Mouse (Mus musculus) cerebellum, postnatal 36 days (tissue): ENCODE measurements at regions not wholly inside any gene's neighbourhood (a gene's known extent, or its start where the extent isn't known, plus 50 kb on each side); places are given as distances from the start of the nearest gene placed in this dataset.

Experiments used
- DNase-seq, 2 experiments: peaks; one replicate each; pipeline ENCODE4 v3.0.0; 2021 to 2022; ENCODE audit warnings: mixed read lengths in 2 of 2

DNA sequence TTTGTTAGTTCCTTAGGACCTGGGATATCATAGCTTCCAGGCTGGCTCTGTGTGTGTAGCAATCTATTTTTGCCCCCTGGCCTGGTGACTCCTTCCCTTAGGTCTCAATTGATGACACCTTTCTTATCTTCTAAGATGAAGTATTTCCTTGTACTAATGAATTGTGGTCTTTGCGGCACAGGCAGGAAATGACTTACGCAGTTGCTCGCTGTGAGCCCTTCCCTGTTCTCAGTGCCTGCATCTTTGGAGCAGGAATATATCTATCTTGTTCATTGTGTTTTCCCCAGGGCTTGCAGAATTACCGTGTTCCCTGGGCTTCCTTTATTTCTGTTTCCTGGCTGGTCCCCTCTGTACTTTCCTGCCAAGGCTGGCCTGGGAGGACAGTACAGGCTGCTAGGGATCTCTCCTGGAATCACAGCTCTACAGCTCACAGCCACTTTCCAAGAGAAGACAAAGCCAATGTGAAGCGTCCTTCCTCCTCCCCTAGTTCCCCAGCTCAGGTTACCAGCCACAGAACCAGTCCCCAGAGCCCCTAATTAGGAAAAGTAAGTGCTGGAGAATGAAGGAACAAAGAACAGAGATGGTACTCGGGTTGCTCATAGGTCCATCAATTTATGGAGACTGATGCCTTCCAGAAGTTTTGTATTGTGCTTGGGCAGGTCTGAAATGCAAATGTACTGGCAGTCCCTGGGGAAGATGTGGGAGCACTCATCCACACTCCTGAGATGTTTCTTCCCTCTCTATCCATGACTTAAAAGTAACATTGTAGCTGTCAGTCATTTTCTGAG, 119.2 kb upstream of the Eef2kmt start:
- no peak for DNase-seq

DNA sequence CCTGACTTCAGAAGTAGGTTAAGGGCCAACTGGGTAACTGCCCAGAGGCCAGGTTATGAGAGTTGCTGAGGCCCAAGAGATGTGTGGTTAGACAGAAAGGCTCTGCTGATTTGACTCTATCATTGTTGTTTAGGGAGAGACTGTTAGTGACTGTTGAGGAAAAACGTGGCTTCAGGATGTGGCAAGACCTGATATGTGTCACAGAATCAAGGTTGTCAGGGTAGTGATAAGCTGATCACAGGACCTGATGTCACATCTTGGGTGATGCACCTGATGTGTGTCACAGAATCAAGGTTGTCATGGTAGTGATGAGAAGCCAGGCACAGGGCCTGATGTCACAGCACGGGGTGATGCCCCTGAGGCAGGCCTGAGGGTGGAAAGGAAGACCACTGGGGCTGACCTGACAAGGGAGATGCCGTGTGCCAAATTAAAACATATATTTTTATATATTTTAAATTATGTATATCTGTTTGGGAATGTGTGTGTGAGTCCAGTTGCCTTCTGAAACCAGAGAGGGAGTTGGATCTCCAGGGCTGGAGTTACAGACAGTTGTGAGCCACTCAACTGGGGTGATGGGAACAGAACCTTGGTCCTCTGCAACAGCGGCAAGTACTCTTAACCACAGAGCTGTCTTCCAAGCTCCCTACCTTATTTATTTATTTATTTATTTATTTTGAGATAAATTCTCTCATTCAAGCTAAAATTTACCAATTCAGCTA, 115.6 kb upstream of the Eef2kmt start:
- no peak for DNase-seq

DNA sequence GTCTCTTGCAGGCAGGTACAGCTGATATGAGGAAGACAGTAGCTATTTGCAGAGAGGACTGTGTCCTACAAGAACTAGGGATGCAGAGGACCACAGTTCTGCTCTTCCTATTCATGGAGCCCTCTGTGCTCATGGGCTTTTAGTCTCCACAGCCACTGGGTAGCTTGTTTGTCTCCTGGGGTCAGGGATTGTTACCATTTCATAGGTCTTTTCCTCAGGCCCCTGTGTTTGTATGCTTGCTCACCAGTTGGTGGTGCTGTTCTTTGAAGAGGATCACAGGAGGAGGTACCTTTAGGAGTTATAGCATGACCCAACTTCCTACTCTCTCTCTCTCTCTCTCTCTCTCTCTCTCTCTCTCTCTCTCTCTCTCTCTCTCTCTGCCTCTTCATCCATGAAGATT, 114.7 kb upstream of the Eef2kmt start:
- DNase-seq = no peak

DNA sequence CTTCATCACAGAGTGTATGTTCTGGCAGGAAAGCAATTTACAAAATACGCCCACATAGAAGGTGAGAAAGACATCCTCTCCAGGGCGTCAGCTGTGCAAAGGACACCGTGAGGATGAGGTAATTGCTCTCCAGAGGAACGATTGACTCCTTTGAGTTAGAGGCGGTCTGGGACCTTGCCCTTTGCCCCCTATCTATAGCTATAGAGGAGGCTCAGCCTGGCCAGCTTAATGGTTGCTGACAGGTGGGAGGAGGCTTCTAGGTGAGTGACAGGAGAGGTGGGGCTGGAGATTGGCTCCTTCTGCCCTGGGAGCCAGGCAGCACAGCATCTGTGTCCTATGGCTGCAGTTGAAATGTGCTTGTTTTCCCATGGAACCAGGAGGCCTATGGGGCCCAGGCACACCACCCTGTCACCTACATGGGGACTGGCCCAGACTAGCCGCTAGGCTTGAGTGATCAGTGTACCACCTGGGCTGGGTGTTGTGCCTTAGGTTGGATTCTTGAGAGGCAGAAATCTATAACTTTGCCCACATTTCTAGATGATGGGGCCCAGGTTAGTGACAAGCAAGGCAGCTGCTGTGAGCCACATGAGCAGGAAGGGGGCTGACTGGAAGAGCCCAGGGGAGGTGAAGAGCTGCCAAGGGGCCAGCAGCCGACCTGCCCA, 113.2 kb upstream of the Eef2kmt start:
- no peak for DNase-seq

DNA sequence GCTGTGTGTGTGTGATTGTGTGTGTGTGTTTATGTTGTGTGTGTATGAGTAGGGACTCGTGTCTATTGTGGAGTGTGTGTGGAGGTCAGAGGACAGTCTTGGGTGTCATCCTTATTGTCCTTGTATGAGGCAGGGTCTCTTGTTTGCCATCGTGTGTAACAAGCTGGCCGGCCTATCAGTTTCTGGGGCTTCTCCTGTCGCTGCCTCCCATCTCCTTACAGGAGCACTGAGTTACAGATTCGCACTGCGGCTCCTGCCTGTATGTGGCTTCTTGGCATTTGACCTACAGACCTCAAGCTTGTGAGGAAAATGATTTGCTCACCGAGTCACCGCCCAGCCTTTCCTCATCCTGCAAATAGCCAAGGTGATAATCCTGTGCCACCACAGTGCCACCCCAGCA, 112.6 kb upstream of the Eef2kmt start:
- no peak for DNase-seq

DNA sequence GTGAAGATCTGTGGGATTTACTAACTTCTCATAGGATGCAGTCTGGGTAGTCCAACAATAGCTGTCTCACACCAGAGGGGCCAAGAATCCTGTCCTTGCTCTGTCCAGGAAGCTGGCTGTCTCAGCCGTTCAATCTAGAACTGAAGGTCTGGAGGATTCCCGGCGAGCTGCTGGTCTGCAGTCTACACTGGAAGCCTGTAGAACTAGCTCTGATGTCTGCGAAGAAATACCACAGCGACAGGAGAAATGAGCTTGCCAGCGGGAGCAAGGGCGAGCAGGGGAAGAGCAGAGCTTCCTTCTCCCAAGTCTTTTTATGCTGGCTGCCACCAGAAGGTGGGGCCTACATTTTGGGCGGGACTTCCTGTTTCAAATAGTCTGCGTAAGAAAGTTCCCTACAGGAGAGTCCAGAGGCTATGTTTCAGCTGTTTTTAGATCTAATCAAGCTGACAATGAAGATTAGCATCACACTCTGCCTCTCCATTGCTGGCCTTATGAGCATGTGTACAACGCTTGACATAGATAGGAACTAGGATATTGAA, 111.9 kb upstream of the Eef2kmt start:
- DNase-seq = no peak

DNA sequence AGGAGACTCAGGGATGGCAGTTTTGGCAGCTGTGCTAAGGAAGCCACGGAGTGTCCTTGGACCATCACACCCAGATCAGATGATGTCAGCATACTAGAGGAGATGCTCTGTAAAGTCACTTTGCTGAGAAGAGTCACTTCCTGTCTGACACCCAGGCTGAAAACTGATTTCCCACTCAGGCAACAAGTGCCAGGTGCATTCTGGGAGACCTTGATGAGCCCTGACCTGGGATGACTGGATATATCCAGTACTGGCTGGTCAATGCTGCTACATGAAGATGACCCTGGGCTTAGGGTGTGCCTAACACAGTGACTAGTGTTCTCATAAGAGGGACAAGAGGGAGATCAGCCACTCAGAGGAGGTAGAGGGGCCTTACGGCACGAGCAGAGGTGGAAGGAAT, 110.2 kb upstream of the Eef2kmt start:
- DNase-seq = no peak

DNA sequence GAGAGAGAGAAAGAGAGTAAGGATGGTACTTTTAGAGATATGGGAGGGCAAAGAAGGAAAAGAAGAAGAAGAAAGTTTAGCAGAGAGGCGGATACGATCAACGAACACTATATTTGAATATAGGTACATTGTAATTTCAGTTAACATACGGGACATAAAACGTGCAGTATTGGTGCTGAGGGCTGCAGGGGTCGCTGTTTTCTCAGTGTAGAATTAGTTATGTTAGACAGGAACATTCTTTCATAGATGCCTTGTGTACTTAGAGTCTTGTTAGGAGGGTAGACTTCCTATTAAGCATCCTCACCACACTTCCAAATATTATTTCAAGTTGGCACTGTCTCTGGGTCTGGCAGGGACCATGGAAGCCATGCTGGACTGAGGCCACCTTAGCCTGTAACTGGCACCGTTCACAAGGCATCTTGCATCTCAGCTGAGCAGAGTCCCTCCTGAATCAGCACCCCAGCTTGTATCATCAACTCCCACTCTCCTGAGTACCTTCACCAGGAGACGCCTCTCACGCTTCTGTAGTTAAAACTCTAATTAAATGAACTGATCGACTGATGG, 107.3 kb upstream of the Eef2kmt start:
- DNase-seq = peak; percentile 5 to 12

DNA sequence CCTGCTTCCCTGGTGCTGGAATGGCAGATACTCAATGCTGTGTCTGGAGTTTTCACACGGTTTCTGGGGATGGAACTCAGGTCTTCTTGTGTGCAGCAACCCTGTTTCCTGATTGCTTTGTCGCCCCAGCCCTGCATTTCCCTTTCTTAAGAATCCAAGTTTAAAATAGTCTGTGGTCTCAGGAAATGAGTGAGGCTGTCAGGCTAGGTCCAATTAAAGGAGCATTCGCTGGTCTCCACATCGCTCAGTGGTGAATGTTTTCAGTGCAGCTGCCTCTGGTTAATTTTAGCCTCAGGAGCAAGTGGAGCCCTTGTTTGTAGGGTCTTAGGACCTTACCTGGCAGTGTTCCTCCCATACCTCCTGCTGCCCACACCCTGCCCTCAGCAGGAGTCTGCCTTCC, 103.4 kb upstream of the Eef2kmt start:
- no peak for DNase-seq

DNA sequence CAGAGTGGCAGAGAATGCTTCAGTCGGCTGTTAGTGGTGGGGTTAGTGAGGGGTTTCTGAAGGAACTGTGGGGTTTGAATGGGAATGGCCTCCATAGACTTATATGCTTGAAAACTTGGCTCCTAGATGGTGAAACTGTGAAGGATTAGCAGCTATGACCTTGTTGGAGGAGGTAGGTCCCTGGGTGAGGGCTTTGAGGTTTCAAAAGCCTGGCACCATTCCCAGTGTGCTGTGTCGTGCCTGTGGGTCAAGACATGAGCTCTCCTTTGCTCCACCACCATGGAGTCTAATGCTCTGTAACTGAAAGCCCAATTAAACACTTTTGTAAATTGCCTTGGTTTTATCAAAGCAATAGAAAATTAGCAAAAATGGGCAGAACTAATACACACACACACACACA, 98.1 kb upstream of the Eef2kmt start:
- DNase-seq = no peak

DNA sequence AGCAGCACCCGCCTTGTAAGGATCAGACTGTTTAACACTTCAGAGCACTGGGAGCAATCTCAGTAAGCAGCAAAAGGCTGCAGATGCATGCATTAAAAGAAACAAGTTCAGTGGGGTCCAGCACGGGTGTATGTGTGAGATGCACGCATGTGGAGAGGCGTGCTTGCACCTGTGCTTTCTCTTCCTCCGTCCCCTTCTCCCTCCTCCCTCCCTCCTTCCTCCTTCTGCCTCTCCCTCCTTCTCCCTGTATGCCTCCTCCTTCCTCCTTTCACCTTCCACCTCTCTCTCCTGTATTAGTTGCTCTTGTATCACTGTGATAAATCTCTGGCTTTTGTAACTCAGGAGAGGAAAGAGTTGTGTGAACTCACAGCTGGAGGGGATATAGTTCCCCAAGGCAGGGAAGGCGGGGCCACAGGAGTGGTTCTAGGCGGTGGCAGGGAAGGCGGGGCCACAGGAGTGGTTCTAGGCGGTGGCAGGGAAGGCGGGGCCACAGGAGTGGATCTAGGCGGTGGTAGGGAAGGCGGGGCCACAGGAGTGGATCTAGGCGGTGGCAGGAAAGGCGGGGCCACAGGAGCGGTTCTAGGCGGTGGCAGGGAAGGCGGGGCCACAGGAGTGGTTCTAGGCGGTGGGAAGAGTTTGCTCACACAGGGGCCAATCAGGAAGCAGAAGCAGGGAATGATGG, 96.2 kb upstream of the Eef2kmt start:
- DNase-seq = no peak

DNA sequence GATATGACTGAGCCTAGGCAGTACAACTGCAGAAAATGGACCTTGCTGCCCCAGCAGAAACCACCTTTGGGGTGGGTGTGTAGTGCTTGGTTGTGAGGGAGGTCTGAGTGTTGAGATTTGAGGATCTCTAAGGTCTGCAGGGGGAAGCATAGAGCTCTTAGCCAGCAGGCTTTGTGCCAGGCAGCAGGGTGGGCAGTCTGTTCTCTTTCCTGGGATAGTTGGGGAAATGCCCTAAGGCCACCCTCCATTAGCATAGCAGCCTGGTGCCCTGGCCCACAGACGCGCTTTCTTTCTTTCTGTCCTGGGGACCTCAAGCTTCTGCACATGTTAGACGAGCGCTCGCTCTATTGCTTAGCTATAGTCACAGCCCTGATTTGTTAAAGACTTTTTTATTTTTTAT, 91.4 kb upstream of the Eef2kmt start:
- DNase-seq = no peak

DNA sequence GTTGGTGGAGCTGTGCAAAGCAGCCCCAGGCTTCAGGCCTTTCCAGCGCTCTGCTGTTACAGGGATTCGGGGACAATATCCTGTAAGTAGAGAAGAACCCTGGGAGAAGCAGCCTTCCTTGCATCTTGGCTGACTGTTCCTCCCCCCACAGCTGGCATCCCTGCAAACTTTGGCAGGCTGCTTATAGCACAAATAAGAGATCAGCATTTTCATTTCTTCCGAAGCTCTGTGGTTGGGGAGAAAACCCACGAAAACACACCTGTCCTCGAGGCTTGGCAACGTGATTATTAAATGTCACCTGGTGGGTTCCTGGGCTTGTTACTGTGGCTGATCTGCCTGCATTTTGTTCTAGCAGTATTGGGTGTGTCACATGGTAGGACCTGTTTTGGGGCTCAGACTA, 86.5 kb upstream of the Eef2kmt start:
- DNase-seq = no peak

DNA sequence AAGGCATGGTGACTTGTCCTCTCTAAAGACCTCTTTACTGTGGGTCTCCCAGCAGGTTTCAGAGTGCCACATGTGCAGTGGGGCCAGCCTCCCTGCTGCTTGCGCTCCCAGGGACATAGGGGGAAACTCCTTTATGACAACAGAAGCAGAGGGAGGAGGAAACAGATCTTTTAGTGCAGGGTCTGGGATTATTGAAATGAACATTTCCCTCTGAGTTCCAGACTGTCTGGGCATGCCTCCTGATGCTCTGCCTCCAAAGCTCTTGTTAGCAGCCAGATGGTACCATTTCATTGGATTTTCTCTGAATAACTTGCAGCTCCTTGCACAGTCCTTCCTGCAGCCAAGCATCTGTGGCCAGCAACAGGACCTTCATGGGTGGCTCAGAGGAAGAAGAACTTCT, 60.5 kb upstream of the Eef2kmt start:
- no peak for DNase-seq

DNA sequence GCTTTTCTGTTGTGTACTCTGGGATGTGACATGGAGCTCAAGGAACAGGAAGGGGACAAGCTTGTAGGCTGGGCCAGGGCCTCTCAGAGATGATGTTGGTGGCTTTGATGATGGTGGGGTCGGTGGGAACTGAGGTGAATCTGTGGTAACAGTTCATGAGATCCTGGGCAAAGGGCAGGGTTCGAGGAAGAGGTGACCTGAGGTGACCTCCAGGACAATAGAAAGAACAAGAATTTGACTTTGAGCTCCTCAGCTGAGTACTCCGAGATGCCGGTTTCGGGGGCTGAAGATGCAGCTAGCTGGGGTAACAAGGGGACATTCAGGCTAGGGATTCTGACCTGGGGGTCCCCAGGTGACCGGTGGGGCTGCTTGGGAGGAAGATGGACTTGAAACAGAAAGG, 57.5 kb upstream of the Eef2kmt start:
- DNase-seq = no peak

DNA sequence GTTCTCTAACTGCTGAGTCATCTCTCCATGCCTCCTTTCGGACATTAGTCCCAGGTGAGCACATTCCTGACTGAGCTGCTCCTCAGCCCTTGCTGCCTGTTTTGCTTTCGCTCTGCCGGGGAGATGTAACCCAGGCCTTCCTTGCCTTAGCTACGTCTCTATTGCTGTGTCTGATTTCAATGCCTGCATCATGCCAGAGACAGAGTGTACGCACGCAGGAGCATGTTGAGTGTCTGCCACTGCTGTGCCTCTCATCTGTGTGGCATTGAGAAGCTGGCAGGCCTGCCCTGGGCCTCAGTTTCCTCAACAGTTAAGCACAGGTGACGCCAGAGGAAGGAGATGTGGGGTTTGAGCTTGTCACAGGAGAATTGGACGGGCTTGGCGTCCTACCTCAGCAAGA, 55.7 kb upstream of the Eef2kmt start:
- DNase-seq = no peak

DNA sequence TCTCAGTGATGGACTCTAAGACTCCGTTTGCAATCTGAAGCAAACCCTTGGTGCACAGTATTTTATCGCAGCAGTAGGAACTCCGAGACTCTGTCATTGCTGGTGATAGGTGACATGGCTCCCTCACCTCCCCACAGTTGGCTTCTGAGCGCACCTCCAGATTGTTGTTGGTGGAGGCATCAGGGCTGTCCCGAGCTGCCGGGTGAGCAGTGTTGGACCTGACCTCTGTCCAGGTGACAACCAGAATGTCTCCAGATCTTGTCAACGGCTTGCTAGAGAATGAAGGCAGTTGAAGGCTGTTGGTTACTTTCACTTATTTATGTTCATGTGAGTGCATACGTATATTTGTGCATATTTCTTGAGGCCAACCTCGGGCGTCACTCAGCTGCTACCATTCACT, 55.0 kb upstream of the Eef2kmt start:
- no peak for DNase-seq

DNA sequence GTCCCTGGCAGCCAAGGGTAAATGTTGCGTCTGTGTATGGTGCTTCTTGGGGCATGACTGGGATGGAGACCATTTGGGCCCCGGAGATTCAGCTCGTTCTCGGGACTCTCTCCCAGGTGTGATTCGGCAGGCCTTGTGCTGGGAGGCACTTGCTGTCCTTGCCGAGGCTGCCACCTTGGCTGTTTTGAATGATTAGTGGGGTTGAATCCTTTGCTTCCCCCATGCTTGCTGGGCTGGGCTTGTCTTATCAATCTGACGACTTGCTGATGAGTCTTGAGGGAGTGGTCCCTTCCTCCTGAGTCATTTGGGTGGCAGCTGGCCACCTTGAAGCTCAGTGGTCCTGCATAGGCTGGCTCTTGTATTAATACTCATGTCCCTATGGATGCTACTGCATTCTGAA, 52.0 kb upstream of the Eef2kmt start:
- no peak for DNase-seq

DNA sequence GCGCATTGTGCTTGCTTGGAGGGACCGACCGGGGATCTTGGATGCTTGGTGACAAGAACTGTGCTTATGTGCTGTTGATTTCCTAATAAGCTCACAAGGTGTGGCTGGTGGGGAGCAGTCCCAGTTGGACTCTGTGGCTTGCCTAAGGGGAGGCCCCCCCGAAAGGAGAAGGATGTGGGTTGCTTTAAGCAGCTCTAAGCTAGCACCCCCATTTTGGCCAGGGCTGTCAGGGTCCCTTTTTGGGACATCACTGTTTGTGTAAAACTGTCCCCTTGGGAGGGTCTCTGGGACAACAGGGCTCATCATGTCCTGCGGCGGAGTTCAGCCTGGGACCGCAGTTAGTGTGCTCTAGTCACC, 51.4 kb upstream of the Eef2kmt start:
- no peak for DNase-seq

DNA sequence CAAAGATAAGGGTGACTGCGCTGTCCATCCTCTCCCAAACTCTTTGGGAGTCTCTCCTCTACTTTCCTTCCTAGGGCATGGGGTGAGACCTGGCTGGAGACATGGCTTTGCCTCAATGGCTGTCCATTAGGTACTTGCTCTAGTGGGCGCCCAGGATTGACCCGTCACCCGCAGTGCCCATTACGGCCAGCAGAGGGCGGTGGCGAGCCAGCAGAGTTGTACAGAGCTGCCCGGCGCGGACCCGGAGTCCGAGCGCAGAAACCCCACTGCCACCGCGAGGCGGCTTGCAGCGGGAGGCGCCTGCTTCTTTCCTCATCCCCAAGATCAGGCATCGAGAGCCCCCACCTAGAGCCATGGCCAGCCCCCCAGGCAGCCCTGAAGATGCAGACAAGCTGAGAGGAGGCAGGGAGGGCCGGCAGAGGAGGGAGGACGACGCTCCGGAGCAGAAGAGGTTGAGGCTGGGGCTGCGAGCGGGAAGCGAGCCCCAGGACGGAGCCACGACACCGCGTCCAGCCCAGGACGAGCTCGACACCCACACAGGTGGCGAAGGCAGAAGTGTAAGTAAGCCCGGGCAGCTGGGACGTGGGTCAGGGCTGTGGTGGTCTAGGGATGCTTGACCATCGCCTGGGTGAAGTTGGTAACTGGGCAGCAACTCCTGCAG, 50.9 kb upstream of the Eef2kmt start:
- peak; percentile 91 to 95 for DNase-seq
